Mouse (Mus musculus): ENCODE measurements around the gene Eif2ak2.

- no peak for TF ChIP-seq POLR2A (IDR thresholded peaks at IDR 0.05; ENCODE audit: borderline replicate concordance, control insufficient read depth, low read depth, low read length)
- TF ChIP-seq CTCF (IDR thresholded peaks at IDR 0.05; ENCODE audit: control insufficient read depth, insufficient read depth, low read length) = no peak
Observed at GRCm38 (mm10) chr17:78894991-78895390, 12.6 kb upstream of the Eif2ak2 start.

Measured in bone marrow, adult 2 months (tissue).